ENCODE assay signal across 15 mouse cellular contexts in the genomic region with DNA sequence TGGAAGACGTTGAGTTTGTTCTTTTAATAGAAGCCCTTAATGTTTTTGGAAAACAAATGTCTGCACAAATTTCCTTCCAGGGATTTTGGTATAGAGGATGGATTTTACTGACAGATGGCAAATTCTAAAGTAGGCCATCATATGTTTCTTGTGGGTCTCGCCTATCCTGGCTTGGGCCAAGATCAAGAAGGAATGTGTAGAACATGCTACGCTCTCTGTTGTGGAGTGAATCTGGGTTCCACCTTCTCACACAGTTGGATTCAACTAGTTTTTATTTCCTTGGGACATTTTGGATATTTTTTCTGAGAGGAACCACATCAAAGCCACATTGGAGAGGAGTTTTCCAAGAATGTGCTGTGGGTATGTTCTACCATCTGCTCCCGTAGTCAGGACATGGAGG.
"Had no signal": no experiment of that assay in that cellular context is flagged by ENCODE, and none has a peak within 500 bp of the region (broad histone marks: within the 10 kb centered on the region; RNA-seq: fewer than 3 reads in every experiment).

No protein-coding gene starts in this region.

- DNase-seq: kidney, postnatal 10 days; kidney, postnatal 4 days; layer of hippocampus, postnatal 36 days; lung, adult 2 months; lung, postnatal 4 days; midbrain, embryonic 14.5 days; thymus, adult 2 months; thymus, postnatal 25 days had no signal

- H3K4me3 ChIP-seq: layer of hippocampus, adult 2 months; liver, embryonic 15.5 days; midbrain, embryonic 10.5 days; neural tube, embryonic 12.5 days; stomach, embryonic 15.5 days had no signal

- H3K9me3 ChIP-seq: liver, embryonic 15.5 days; midbrain, embryonic 10.5 days; neural tube, embryonic 12.5 days; stomach, embryonic 15.5 days had no signal

- H3K9ac ChIP-seq: liver, embryonic 15.5 days; neural tube, embryonic 12.5 days; stomach, embryonic 15.5 days had no signal

- H3K27me3 ChIP-seq: liver, embryonic 15.5 days; neural tube, embryonic 12.5 days; stomach, embryonic 15.5 days had no signal

- H3K27ac ChIP-seq: layer of hippocampus, adult 2 months; liver, embryonic 15.5 days; midbrain, embryonic 10.5 days; neural tube, embryonic 12.5 days; stomach, embryonic 15.5 days had no signal

- ATAC-seq: lung, postnatal 0 days had no signal

- H3K36me3 ChIP-seq: liver, embryonic 15.5 days; midbrain, embryonic 10.5 days; neural tube, embryonic 12.5 days; stomach, embryonic 15.5 days had no signal

- H3K4me2 ChIP-seq: liver, embryonic 11.5 days; liver, embryonic 15.5 days; neural tube, embryonic 12.5 days; stomach, embryonic 15.5 days had no signal

- H3K4me1 ChIP-seq: liver, embryonic 15.5 days; midbrain, embryonic 10.5 days; neural tube, embryonic 12.5 days; stomach, embryonic 15.5 days had no signal
